Mouse (Mus musculus): ENCODE measurements around the gene Sipa1l1. TPM values are rescaled to one million over a fixed set of nuclear protein-coding genes. Genes with fewer than 3 reads are reported as not detected.

The Sipa1l1 gene
- polyA plus RNA-seq (2014; fragmentation: Illumina TruSeq; extraction: RNeasy Lipid Tissue Mini Kit (QIAGEN cat#74804); ENCODE audit: low read depth, low replicate concordance): 8.8 TPM

GRCm38 (mm10) chr12:82168820-82169533 lies at the start of gene Sipa1l1:
Gene Sipa1l1, plus strand, starts transcription at chr12:82169320.

Data from testis, adult 10 weeks (tissue).